19 mouse cellular contexts compared by ENCODE assay signal in genomic region chr4:150545775-150546174, GRCm38 (mm10).
DNase-seq lines count a peak whose midpoint lies in the region; ATAC-seq and TF ChIP-seq lines count a peak whose summit lies in the region.
"Had no signal": no experiment of that assay in that cellular context is flagged by ENCODE, and none has a peak within 500 bp of the region (broad histone marks: within the 10 kb centered on the region; RNA-seq: fewer than 3 reads in every experiment).

No protein-coding gene starts in this region.

- TF ChIP-seq POLR2A in lung, adult 2 months (IDR thresholded peaks at IDR 0.05; ENCODE audit: borderline replicate concordance, extremely low read depth, low read depth, low read length): no peak
- no peak for TF ChIP-seq POLR2A in bone marrow macrophage, adult 2 months (IDR thresholded peaks at IDR 0.05; ENCODE audit: borderline replicate concordance, low read depth, low read length)
- no peak for TF ChIP-seq POLR2A in small intestine, adult 2 months (IDR thresholded peaks at IDR 0.05; ENCODE audit: low read depth, low read length)

- intact Hi-C loops in heart, postnatal 36 days (cut with DNase I): no loop called here

- H3K4me2 ChIP-seq in heart, embryonic 13.5 days: no peak overlapping the region
- H3K4me2 ChIP-seq: embryonic facial prominence, embryonic 13.5 days; forebrain, embryonic 13.5 days; hindbrain, embryonic 15.5 days had no signal

- TF ChIP-seq CTCF in lung, adult 2 months (IDR thresholded peaks at IDR 0.05; ENCODE audit: insufficient read depth, low read length): no peak
- TF ChIP-seq CTCF in bone marrow macrophage, adult 2 months (IDR thresholded peaks at IDR 0.05; ENCODE audit: low read depth, low read length): no peak
- TF ChIP-seq CTCF in small intestine, adult 2 months (IDR thresholded peaks at IDR 0.05; ENCODE audit: extremely low read depth, insufficient read length, insufficient replicate concordance, low read depth, low read length): no peak

- WGBS in heart, embryonic 13.5 days: 65% methylated on average over 7 of the region's 7 CpGs
- 71% methylated on average over 7 of the region's 7 CpGs for WGBS in lung, adult 2 months
- WGBS in small intestine, adult 2 months: 93% methylated on average over 7 of the region's 7 CpGs

- ATAC-seq in heart, embryonic 13.5 days (ENCODE audit: extremely low read depth, insufficient number of reproducible peaks, low FRiP score, low TSS enrichment): no peak
- ATAC-seq: forebrain, embryonic 13.5 days; forebrain, postnatal 0 days; Patski had no signal

- H3K9ac ChIP-seq in heart, embryonic 13.5 days: no peak overlapping the region
- H3K9ac ChIP-seq: embryonic facial prominence, embryonic 13.5 days; forebrain, embryonic 13.5 days; forebrain, postnatal 0 days; hindbrain, embryonic 15.5 days had no signal

- 0 out of 2 replicates have a peak overlapping the region, but pooled peaks have one; percentile 8 for H3K27ac ChIP-seq in heart, embryonic 13.5 days (replicated peaks)
- peak overlapping the region; percentile 84 for H3K27ac ChIP-seq in bone marrow macrophage, adult 2 months (ENCODE audit: insufficient read depth, low read depth, low read length)
- 0 out of 2 replicates have a peak overlapping the region, but pooled peaks have one; percentile 42 for H3K27ac ChIP-seq in small intestine, adult 2 months (ENCODE audit: insufficient read depth, low read depth, low read length)
- H3K27ac ChIP-seq: forebrain, embryonic 13.5 days; heart, embryonic 10.5 days had no signal

- no peaks in the 10 kb centered on the region for H3K27me3 ChIP-seq in heart, embryonic 13.5 days (replicated peaks)
- no peaks in the 10 kb centered on the region for H3K27me3 ChIP-seq in small intestine, adult 2 months (ENCODE audit: control insufficient read depth, insufficient read depth, low read length)
- H3K27me3 ChIP-seq: CH12.LX; embryonic facial prominence, embryonic 13.5 days; forebrain, embryonic 13.5 days; hindbrain, embryonic 15.5 days; Patski had no signal

- DNase-seq in heart, postnatal 36 days: no peak
- peak; percentile 39 for DNase-seq in lung, adult 2 months
- DNase-seq in lung, postnatal 10 days: no peak
- DNase-seq: adrenal gland, postnatal 14 days; cerebellum, adult 18-20 months; cerebellum, adult 9-11 months; cerebellum, postnatal 36 days; forebrain, postnatal 0 days; gastrocnemius, postnatal 25 days; heart, adult 18-20 months had no signal

- no peak overlapping the region for H3K4me3 ChIP-seq in heart, embryonic 13.5 days
- no peak overlapping the region for H3K4me3 ChIP-seq in lung, adult 2 months (replicated peaks; ENCODE audit: extremely low read depth, low read depth, low read length)
- no peak overlapping the region for H3K4me3 ChIP-seq in bone marrow macrophage, adult 2 months (ENCODE audit: insufficient read depth, low read length)
- no peak overlapping the region for H3K4me3 ChIP-seq in small intestine, adult 2 months (ENCODE audit: low read depth, low read length)
- H3K4me3 ChIP-seq: embryonic facial prominence, embryonic 13.5 days; forebrain, embryonic 13.5 days; heart, embryonic 10.5 days; hindbrain, embryonic 15.5 days had no signal

- H3K36me3 ChIP-seq in heart, embryonic 13.5 days: peaks cover 30% of the 10 kb centered on the region
- peaks cover 6% of the 10 kb centered on the region; the same call in 1 of the 2 replicates for H3K36me3 ChIP-seq in small intestine, adult 2 months (ENCODE audit: control insufficient read depth, insufficient read depth, low read length)

- H3K9me3 ChIP-seq in heart, embryonic 13.5 days: no peaks in the 10 kb centered on the region
- H3K9me3 ChIP-seq: embryonic facial prominence, embryonic 13.5 days; forebrain, embryonic 13.5 days; heart, embryonic 10.5 days; hindbrain, embryonic 15.5 days had no signal

- peaks cover 29% of the 10 kb centered on the region for H3K4me1 ChIP-seq in heart, embryonic 13.5 days
- peaks cover 13% of the 10 kb centered on the region for H3K4me1 ChIP-seq in lung, adult 2 months (ENCODE audit: control insufficient read depth, insufficient read depth, low read length)
- H3K4me1 ChIP-seq in bone marrow macrophage, adult 2 months (ENCODE audit: control insufficient read depth, insufficient read depth, low read length): peaks cover 53% of the 10 kb centered on the region
- H3K4me1 ChIP-seq in small intestine, adult 2 months (ENCODE audit: control insufficient read depth, insufficient read depth, insufficient read length, low read length): peaks cover 7% of the 10 kb centered on the region

Comparison
In these comparisons a context has a peak if more than half of its experiments do, and no peak if none do; other contexts are left out.
1. H3K27ac ChIP-seq: peak in every context shown above with its lines; median percentile 84 in bone marrow macrophage, adult 2 months; 42 in small intestine, adult 2 months; 8 in heart, embryonic 13.5 days.